Mouse (Mus musculus): ENCODE data around the gene Pkd1l1. TPM values are rescaled to one million over a fixed set of nuclear protein-coding genes. Genes with fewer than 3 reads are reported as not detected.
A peak's percentile ranks its signal among the peaks of the same experiment; 100 is the strongest.

Gene Pkd1l1
- polyA plus RNA-seq, 1 experiment from 2014 or later: 0.11 TPM

DNA sequence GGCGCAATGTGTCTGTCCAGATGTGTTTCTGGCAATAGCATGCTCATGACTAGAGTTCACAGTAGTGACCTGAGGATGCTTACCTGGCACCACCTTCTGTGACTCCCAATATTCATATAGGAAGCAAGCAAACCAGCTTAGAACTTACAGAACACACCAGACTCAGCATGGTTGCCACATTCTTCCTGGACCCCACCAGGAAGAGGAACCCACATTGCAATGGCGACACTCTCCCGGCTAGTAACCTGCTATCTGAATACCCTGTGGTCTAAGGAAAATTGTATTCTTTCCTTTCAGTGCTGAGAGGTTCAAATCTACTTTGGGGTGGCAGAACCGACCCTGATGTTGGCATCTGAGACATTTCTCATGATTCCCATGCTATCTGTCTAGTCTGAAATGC lies 5.1 kb upstream of the Pkd1l1 start:
- 84% methylated on average over 4 of the region's 4 CpGs for whole genome bisulfite sequencing
- H3K27ac ChIP-seq: no peak overlapping the region
- H3K36me3 ChIP-seq: no peaks in the 10 kb centered on the region
- H3K9me3 ChIP-seq: no peaks in the 10 kb centered on the region
- H3K9ac ChIP-seq: no peak overlapping the region
- H3K4me2 ChIP-seq: no peak overlapping the region
- no peak overlapping the region for H3K4me3 ChIP-seq
- no peak for ATAC-seq (ENCODE audit: insufficient number of reproducible peaks, insufficient read depth, low FRiP score, low TSS enrichment, low read depth)
- no peaks in the 10 kb centered on the region for H3K4me1 ChIP-seq
- H3K27me3 ChIP-seq: peaks cover 5% of the 10 kb centered on the region; the same call in 1 of the 2 replicates

DNA sequence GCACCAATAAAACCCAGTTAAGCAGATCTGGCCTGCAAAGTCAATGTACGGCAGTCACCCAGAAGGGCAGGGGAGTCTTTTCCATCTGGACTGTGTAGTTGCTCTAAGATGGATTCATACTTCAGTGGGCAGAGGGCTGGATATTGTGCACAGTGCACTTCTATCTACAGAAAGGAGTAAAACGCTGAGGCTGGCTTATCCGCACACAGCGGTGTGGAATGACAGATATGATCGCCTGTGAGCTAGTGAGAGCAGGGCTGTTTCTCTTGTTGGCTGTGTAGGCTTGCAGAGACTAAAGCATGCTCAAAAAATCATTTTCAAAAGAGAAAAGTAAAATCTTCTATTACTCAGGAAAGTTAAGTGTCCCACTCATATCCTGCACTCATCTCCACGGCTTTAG lies 973 bp downstream of the Pkd1l1 start:
- Histone ChIP-seq H3K4me2 (no peak overlapping the region), H3K27me3 (peaks cover 5% of the 10 kb centered on the region; the same call in 1 of the 2 replicates), H3K4me3 (no peak overlapping the region), H3K27ac (no peak overlapping the region), H3K36me3 (no peaks in the 10 kb centered on the region), H3K9ac (no peak overlapping the region), H3K4me1 (no peaks in the 10 kb centered on the region), H3K9me3 (no peaks in the 10 kb centered on the region)
- 84% methylated on average over 6 of the region's 6 CpGs for WGBS
- ATAC-seq (ENCODE audit: insufficient number of reproducible peaks, insufficient read depth, low FRiP score, low TSS enrichment, low read depth): no peak

DNA sequence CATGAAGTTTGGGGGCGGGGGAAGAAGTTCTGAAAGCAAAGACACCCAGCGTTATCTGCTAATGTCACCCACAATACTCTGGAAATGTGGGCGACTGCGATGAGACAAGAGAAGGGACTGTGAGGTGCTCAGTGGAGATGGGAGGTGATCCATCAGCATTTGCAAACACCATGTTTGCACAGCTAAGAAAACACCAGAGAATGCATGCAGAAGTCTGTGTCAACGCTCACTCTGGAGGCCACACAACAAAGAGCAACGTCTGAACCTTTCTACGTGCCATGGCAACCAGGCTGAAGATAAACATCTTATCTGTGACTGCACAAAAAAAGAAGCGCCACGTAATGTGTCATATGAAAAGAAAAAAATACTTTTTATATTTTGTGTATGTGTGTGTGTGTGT lies 2.6 kb downstream of the Pkd1l1 start:
- no peak overlapping the region for H3K4me2 ChIP-seq
- 80% methylated on average over 9 of the region's 9 CpGs for WGBS
- no peak overlapping the region for H3K4me3 ChIP-seq
- H3K9me3 ChIP-seq: no peaks in the 10 kb centered on the region
- H3K4me1 ChIP-seq: no peaks in the 10 kb centered on the region
- H3K9ac ChIP-seq: no peak overlapping the region
- H3K27me3 ChIP-seq: peaks cover 5% of the 10 kb centered on the region; the same call in 1 of the 2 replicates
- H3K27ac ChIP-seq: no peak overlapping the region
- no peak for ATAC-seq (ENCODE audit: insufficient number of reproducible peaks, insufficient read depth, low FRiP score, low TSS enrichment, low read depth)
- no peaks in the 10 kb centered on the region for H3K36me3 ChIP-seq

- Histone ChIP-seq H3K36me3 (no peaks in the 10 kb centered on the region), H3K4me1 (no peaks in the 10 kb centered on the region), H3K4me2 (no peak overlapping the region), H3K9me3 (no peaks in the 10 kb centered on the region), H3K9ac (no peak overlapping the region), H3K27ac (no peak overlapping the region), H3K27me3 (no peaks in the 10 kb centered on the region), H3K4me3 (no peak overlapping the region)
- ATAC-seq (ENCODE audit: insufficient number of reproducible peaks, insufficient read depth, low FRiP score, low TSS enrichment, low read depth): no peak
- 96% methylated on average over 7 of the region's 7 CpGs for WGBS
Observed at GRCm38 (mm10) chr11:8968094-8968493, 5.0 kb downstream of the Pkd1l1 start.

- Histone ChIP-seq H3K36me3 (no peaks in the 10 kb centered on the region), H3K27me3 (no peaks in the 10 kb centered on the region), H3K27ac (peak overlapping the region; percentile 69), H3K4me1 (peaks cover 7% of the 10 kb centered on the region), H3K4me3 (no peak overlapping the region), H3K4me2 (peak overlapping the region; percentile 5; the same call in 1 of the 2 replicates), H3K9me3 (no peaks in the 10 kb centered on the region), H3K9ac (no peak overlapping the region)
- ATAC-seq (ENCODE audit: insufficient number of reproducible peaks, insufficient read depth, low FRiP score, low TSS enrichment, low read depth): no peak
- WGBS: 23% methylated on average over 10 of the region's 10 CpGs
Observed at GRCm38 (mm10) chr11:8958572-8958971, 14.5 kb downstream of the Pkd1l1 start.

GRCm38 (mm10) chr11:8958108-8958507 lies 15.0 kb downstream of the Pkd1l1 start:
- H3K27ac ChIP-seq: peak overlapping the region; percentile 64
- no peak for ATAC-seq (ENCODE audit: insufficient number of reproducible peaks, insufficient read depth, low FRiP score, low TSS enrichment, low read depth)
- no peaks in the 10 kb centered on the region for H3K9me3 ChIP-seq
- H3K9ac ChIP-seq: no peak overlapping the region
- no peak overlapping the region for H3K4me2 ChIP-seq
- WGBS: 15% methylated on average over 4 of the region's 4 CpGs
- H3K27me3 ChIP-seq: no peaks in the 10 kb centered on the region
- H3K4me1 ChIP-seq: peaks cover 7% of the 10 kb centered on the region
- no peak overlapping the region for H3K4me3 ChIP-seq
- H3K36me3 ChIP-seq: no peaks in the 10 kb centered on the region

GRCm38 (mm10) chr11:8957023-8957422 lies 16.0 kb downstream of the Pkd1l1 start:
- Histone ChIP-seq H3K4me1 (peaks cover 7% of the 10 kb centered on the region), H3K4me3 (no peak overlapping the region), H3K4me2 (no peak overlapping the region), H3K36me3 (no peaks in the 10 kb centered on the region), H3K27me3 (no peaks in the 10 kb centered on the region), H3K9ac (no peak overlapping the region), H3K27ac (no peak overlapping the region), H3K9me3 (no peaks in the 10 kb centered on the region)
- WGBS: 67% methylated on average over 6 of the region's 6 CpGs
- ATAC-seq (ENCODE audit: insufficient number of reproducible peaks, insufficient read depth, low FRiP score, low TSS enrichment, low read depth): no peak

DNA sequence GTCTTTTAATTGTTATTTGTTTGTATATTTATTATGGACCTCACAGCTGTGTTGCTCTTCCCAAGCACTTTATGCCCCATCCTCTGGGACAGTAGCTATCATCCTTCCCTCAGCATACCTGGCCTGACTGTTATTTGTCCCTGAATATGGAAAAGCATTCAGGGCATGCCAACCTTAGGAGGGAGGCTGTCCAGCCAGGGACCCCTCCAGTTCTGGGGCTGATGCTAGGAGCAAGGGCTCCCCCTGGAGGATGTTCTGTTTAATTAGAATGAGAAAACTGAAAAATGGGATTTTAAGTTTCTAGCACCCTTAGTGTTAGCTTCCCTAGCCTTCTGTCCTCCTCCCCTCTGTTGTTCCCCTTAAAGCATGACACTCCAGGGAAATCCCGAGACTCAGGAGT lies 17.4 kb downstream of the Pkd1l1 start:
- H3K27ac ChIP-seq: no peak overlapping the region
- H3K9ac ChIP-seq: no peak overlapping the region
- no peak for ATAC-seq (ENCODE audit: insufficient number of reproducible peaks, insufficient read depth, low FRiP score, low TSS enrichment, low read depth)
- WGBS: 12% methylated on average over 1 of the region's 1 CpGs
- H3K27me3 ChIP-seq: no peaks in the 10 kb centered on the region
- H3K4me2 ChIP-seq: no peak overlapping the region
- H3K4me3 ChIP-seq: no peak overlapping the region
- peaks cover 7% of the 10 kb centered on the region for H3K4me1 ChIP-seq
- no peaks in the 10 kb centered on the region for H3K9me3 ChIP-seq
- no peaks in the 10 kb centered on the region for H3K36me3 ChIP-seq

DNA sequence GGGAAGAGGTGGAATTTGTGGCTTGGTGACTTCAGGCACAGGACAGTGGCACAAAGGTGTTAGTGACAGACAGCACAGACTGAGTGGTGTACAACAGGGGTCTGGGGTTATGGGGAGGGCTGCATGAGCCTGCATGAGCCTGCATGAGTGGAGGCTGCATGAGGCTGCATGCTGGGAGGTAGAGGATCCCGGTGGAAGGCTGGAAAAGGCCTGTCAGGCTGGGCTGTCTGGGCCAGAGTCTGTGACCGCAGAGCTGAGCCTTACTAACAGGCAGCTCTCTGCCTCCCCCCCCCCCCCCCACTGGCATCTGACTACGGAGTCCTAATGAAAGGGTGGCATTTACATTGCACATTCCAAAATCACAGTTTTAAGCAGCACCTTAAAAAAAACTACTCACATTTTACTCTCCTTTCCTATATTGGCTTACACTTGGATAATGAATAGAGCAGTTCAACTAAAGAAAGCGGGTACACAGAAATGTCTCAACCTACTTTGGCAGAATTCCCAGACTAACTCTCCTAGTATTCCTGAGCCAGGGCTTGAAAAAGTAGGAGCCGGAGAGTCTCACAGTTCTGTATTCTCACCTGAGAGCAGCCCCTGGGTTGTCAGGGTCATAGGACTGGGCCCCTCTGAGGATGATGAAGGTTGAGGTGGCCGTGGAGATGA lies 23.2 kb downstream of the Pkd1l1 start:
- Histone ChIP-seq H3K4me1 (peaks cover 10% of the 10 kb centered on the region; the same call in 1 of the 2 replicates), H3K4me2 (no peak overlapping the region), H3K27ac (peak overlapping the region; percentile 84), H3K27me3 (no peaks in the 10 kb centered on the region), H3K9ac (no peak overlapping the region), H3K4me3 (no peak overlapping the region), H3K36me3 (no peaks in the 10 kb centered on the region), H3K9me3 (no peaks in the 10 kb centered on the region)
- ATAC-seq (ENCODE audit: insufficient number of reproducible peaks, insufficient read depth, low FRiP score, low TSS enrichment, low read depth): peak; percentile 53; the same call in 1 of the 2 replicates
- 60% methylated on average over 6 of the region's 6 CpGs for WGBS

DNA sequence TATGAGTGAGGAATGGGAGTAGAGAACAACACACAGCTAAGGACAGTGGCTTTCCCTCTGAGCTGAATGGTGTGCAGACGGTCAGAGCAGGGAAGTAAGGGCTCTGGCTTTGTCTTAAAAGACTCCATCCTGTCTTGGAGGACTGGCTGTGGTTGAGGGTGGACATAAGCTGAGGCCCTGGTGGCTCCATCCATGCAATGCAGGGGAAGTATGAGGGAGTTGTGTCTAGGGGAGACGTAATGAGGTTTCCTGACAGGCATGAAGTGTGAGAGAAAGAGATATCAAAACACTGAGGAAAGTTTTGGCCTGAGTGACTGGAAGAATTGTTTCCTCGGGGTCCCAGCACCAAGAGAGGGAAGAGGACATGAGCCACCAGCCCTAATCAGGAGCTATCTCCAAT lies 24.2 kb downstream of the Pkd1l1 start:
- Histone ChIP-seq H3K9ac (no peak overlapping the region), H3K4me1 (peaks cover 10% of the 10 kb centered on the region; the same call in 1 of the 2 replicates), H3K36me3 (no peaks in the 10 kb centered on the region), H3K27me3 (no peaks in the 10 kb centered on the region), H3K9me3 (no peaks in the 10 kb centered on the region), H3K4me2 (no peak overlapping the region), H3K4me3 (no peak overlapping the region), H3K27ac (peak overlapping the region; percentile 58)
- 72% methylated on average over 3 of the region's 3 CpGs for WGBS
- no peak for ATAC-seq (ENCODE audit: insufficient number of reproducible peaks, insufficient read depth, low FRiP score, low TSS enrichment, low read depth)

- 80% methylated on average over 4 of the region's 4 CpGs for WGBS
- no peaks in the 10 kb centered on the region for H3K9me3 ChIP-seq
- no peak overlapping the region for H3K4me2 ChIP-seq
- H3K27me3 ChIP-seq: no peaks in the 10 kb centered on the region
- H3K27ac ChIP-seq: no peak overlapping the region
- H3K4me1 ChIP-seq: peaks cover 4% of the 10 kb centered on the region; the same call in 1 of the 2 replicates
- no peak overlapping the region for H3K9ac ChIP-seq
- H3K36me3 ChIP-seq: no peaks in the 10 kb centered on the region
- no peak overlapping the region for H3K4me3 ChIP-seq
- ATAC-seq (ENCODE audit: insufficient number of reproducible peaks, insufficient read depth, low FRiP score, low TSS enrichment, low read depth): no peak
Observed at GRCm38 (mm10) chr11:8944114-8944513, 29.0 kb downstream of the Pkd1l1 start.

GRCm38 (mm10) chr11:8942446-8942845 lies 30.6 kb downstream of the Pkd1l1 start:
- WGBS: 83% methylated on average over 2 of the region's 2 CpGs

More at GRCm38 (mm10) chr11:8942446-8942845, 30.6 kb downstream of the Pkd1l1 start:
- ATAC-seq (ENCODE audit: insufficient number of reproducible peaks, insufficient read depth, low FRiP score, low TSS enrichment, low read depth): no peak
- Histone ChIP-seq H3K4me1 (no peaks in the 10 kb centered on the region), H3K27ac (no peak overlapping the region), H3K27me3 (no peaks in the 10 kb centered on the region), H3K36me3 (no peaks in the 10 kb centered on the region), H3K4me2 (no peak overlapping the region), H3K9ac (no peak overlapping the region), H3K9me3 (no peaks in the 10 kb centered on the region), H3K4me3 (no peak overlapping the region)

All from embryonic facial prominence, embryonic 13.5 days (tissue).